ENCODE assay signal across 22 mouse cellular contexts in genomic region chr4:114387527-114388135, GRCm38 (mm10). TPM values are rescaled to one million over a fixed set of nuclear protein-coding genes. Genes with fewer than 3 reads are reported as not detected.
DNase-seq lines count a peak whose midpoint lies in the region; ATAC-seq and TF ChIP-seq lines count a peak whose summit lies in the region.
"Had no signal": no experiment of that assay in that cellular context is flagged by ENCODE, and none has a peak within 500 bp of the region (broad histone marks: within the 10 kb centered on the region; RNA-seq: fewer than 3 reads in every experiment).

No protein-coding gene starts in this region.

- intact Hi-C loops in heart, postnatal 36 days (cut with DNase I), result no loop called here

- DNase-seq in heart, adult 11 months, result peak; percentile 77
- DNase-seq in heart, postnatal 36 days, result no peak
- DNase-seq in midbrain, postnatal 0 days (ENCODE audit: low spot score), result peak; percentile 35
- DNase-seq in midbrain, embryonic 10.5 days (ENCODE audit: low spot score), result no peak
- DNase-seq in lung, postnatal 14 days, result peak; percentile 29
- DNase-seq in right cerebral cortex, adult 2 months (ENCODE audit: low spot score in 2 of 2), result no peak
- no peak for DNase-seq in urinary bladder, adult 18-20 months (ENCODE audit: low spot score in 2 of 2)
- DNase-seq: adrenal gland, postnatal 36 days; cerebellum, adult 11-12 months; cerebellum, postnatal 25 days; gastrocnemius, postnatal 25 days; kidney, postnatal 36 days; liver, postnatal 0 days; right cerebral cortex, adult 18-20 months; thymus, adult 2 months had no signal

- no peak overlapping the region for H3K27ac ChIP-seq in midbrain, postnatal 0 days (ENCODE audit: low read depth, low read length)
- no peak overlapping the region for H3K27ac ChIP-seq in midbrain, embryonic 10.5 days (replicated peaks)
- H3K27ac ChIP-seq: forebrain, embryonic 10.5 days; heart, embryonic 15.5 days; limb, embryonic 10.5 days; midbrain, embryonic 12.5 days; neural tube, embryonic 13.5 days had no signal

- H3K4me1 ChIP-seq in midbrain, postnatal 0 days (ENCODE audit: insufficient read depth, low read length), result no peaks in the 10 kb centered on the region
- H3K4me1 ChIP-seq in midbrain, embryonic 10.5 days, result no peaks in the 10 kb centered on the region
- H3K4me1 ChIP-seq: heart, embryonic 15.5 days; neural tube, embryonic 13.5 days had no signal

- H3K4me2 ChIP-seq in midbrain, postnatal 0 days (ENCODE audit: low read depth, low read length, poor library complexity, severe bottlenecking), result no peak overlapping the region
- H3K4me2 ChIP-seq: heart, embryonic 15.5 days; midbrain, embryonic 12.5 days; neural tube, embryonic 13.5 days had no signal

- no peak overlapping the region for H3K9ac ChIP-seq in midbrain, postnatal 0 days (replicated peaks; ENCODE audit: low read length, poor library complexity, severe bottlenecking)
- H3K9ac ChIP-seq: heart, embryonic 15.5 days; liver, postnatal 0 days; midbrain, embryonic 12.5 days; neural tube, embryonic 13.5 days had no signal

- no peak overlapping the region for H3K4me3 ChIP-seq in midbrain, postnatal 0 days (ENCODE audit: low read depth, low read length)
- no peak overlapping the region for H3K4me3 ChIP-seq in midbrain, embryonic 10.5 days
- H3K4me3 ChIP-seq: forebrain, embryonic 10.5 days; heart, embryonic 15.5 days; limb, embryonic 10.5 days; midbrain, embryonic 12.5 days; neural tube, embryonic 13.5 days had no signal

- no peak for TF ChIP-seq CTCF in midbrain, postnatal 0 days (IDR thresholded peaks at IDR 0.05)

- H3K27me3 ChIP-seq in midbrain, postnatal 0 days (ENCODE audit: insufficient read depth, low read length), result no peaks in the 10 kb centered on the region
- H3K27me3 ChIP-seq in midbrain, embryonic 10.5 days (ENCODE audit: low read depth, poor library complexity, severe bottlenecking), result no peaks in the 10 kb centered on the region
- H3K27me3 ChIP-seq: midbrain, embryonic 12.5 days; neural tube, embryonic 13.5 days had no signal

- H3K36me3 ChIP-seq in midbrain, postnatal 0 days (ENCODE audit: insufficient read depth, low read length), result no peaks in the 10 kb centered on the region
- H3K36me3 ChIP-seq in midbrain, embryonic 10.5 days, result no peaks in the 10 kb centered on the region
- H3K36me3 ChIP-seq: forebrain, embryonic 10.5 days; G1E; heart, embryonic 15.5 days; limb, embryonic 10.5 days; midbrain, embryonic 12.5 days; neural tube, embryonic 13.5 days had no signal

- ATAC-seq in midbrain, postnatal 0 days (ENCODE audit: low FRiP score), result no peak
- ATAC-seq: inflammation-experienced regulatory T-cells, adult 6 months; liver, postnatal 0 days had no signal

- no peaks in the 10 kb centered on the region for H3K9me3 ChIP-seq in midbrain, postnatal 0 days (ENCODE audit: low read length)
- H3K9me3 ChIP-seq in midbrain, embryonic 10.5 days (replicated peaks), result no peaks in the 10 kb centered on the region
- H3K9me3 ChIP-seq: forebrain, embryonic 10.5 days; heart, embryonic 15.5 days; limb, embryonic 10.5 days; midbrain, embryonic 12.5 days; neural tube, embryonic 13.5 days had no signal

- 61% methylated on average over 2 of the region's 2 CpGs for WGBS in midbrain, postnatal 0 days
- 77% methylated on average over 2 of the region's 2 CpGs for WGBS in midbrain, embryonic 10.5 days

RNA-seq across cellular contexts. Expression of gene Trabd2b, which starts 18.9 kb away (rescaled TPM):
- 10 to 100 TPM; 53.1 to 71.5 TPM for total RNA-seq in heart, postnatal 36 days (2021)
- 1.8 and 2.0 TPM in 2 replicates for total RNA-seq in midbrain, postnatal 0 days (2014; rRNA removed)
- 0.48 and 0.54 TPM in 2 replicates for polyA plus RNA-seq in midbrain, postnatal 0 days (2015; fragmentation: Nextera tagmentation; extraction: Ambion mirVana)
- polyA plus RNA-seq in midbrain, embryonic 10.5 days (2016; fragmentation: Nextera tagmentation; extraction: Ambion mirVana), result 1.8 TPM in 2 replicates
- polyA plus RNA-seq: G1E; inflammation-experienced regulatory T-cells, adult 6 months had no signal

Comparison
In these comparisons a context has a peak if more than half of its experiments do, and no peak if none do; other contexts are left out.
1. DNase-seq: peak in heart, adult 11 months (single experiment), midbrain, postnatal 0 days (single experiment) and lung, postnatal 14 days (single experiment); none in heart, postnatal 36 days (0 of 2), midbrain, embryonic 10.5 days (single experiment), right cerebral cortex, adult 2 months (0 of 2) and urinary bladder, adult 18-20 months (0 of 2).
2. RNA of gene Trabd2b, which starts 18.9 kb away (total RNA-seq): 53.1 to 71.5 TPM in heart, postnatal 36 days; 1.8 to 2.0 TPM in midbrain, postnatal 0 days; every median in the first group is over 10 times any median in the second.